Mouse (Mus musculus) CD4-positive helper T cell, adult 2 months (primary cell): ENCODE data around the gene Foxn3.

Source experiments
- DNase-seq: peaks from one replicate; pipeline ENCODE4 v3.0.0-alpha.2; 2012; ENCODE audit warnings: low read depth, missing footprints, low spot score

Gene Foxn3

GRCm38 (mm10) chr12:99563219-99564059 is at the start of gene Foxn3:
Gene Foxn3, minus strand, starts transcription at chr12:99563582.
- DNase-seq = peak; percentile 67

GRCm38 (mm10) chr12:99612181-99612871 is 48.9 kb upstream of the Foxn3 start:
- no peak for DNase-seq

GRCm38 (mm10) chr12:99610868-99611267 is 47.5 kb upstream of the Foxn3 start:
- DNase-seq = no peak

GRCm38 (mm10) chr12:99610069-99610815 is 46.9 kb upstream of the Foxn3 start:
- DNase-seq = peak; percentile 66

- DNase-seq = no peak
These were observed 46.3 kb upstream of the Foxn3 start for GRCm38 (mm10) chr12:99609643-99610042.

- no peak for DNase-seq
These were observed 45.0 kb upstream of the Foxn3 start for GRCm38 (mm10) chr12:99608279-99608955.

GRCm38 (mm10) chr12:99603381-99603780 is 40.0 kb upstream of the Foxn3 start:
- no peak for DNase-seq

- DNase-seq = no peak
These were observed 38.5 kb upstream of the Foxn3 start for GRCm38 (mm10) chr12:99601841-99602240.

- DNase-seq = no peak
These were observed 38.0 kb upstream of the Foxn3 start for GRCm38 (mm10) chr12:99601392-99601791.

- no peak for DNase-seq
These were observed 36.2 kb upstream of the Foxn3 start for GRCm38 (mm10) chr12:99599606-99600005.

GRCm38 (mm10) chr12:99596397-99596796 is 33.0 kb upstream of the Foxn3 start:
- DNase-seq = no peak

- no peak for DNase-seq
These were observed 24.0 kb upstream of the Foxn3 start for GRCm38 (mm10) chr12:99587338-99587737.

GRCm38 (mm10) chr12:99579989-99580388 is 16.6 kb upstream of the Foxn3 start:
- no peak for DNase-seq

GRCm38 (mm10) chr12:99576682-99577081 is 13.3 kb upstream of the Foxn3 start:
- peak; percentile 85 for DNase-seq

GRCm38 (mm10) chr12:99574299-99574698 is 10.9 kb upstream of the Foxn3 start:
- no peak for DNase-seq

- no peak for DNase-seq
These were observed 9.7 kb upstream of the Foxn3 start for GRCm38 (mm10) chr12:99573036-99573435.

GRCm38 (mm10) chr12:99571999-99572398 is 8.6 kb upstream of the Foxn3 start:
- peak; percentile 42 for DNase-seq

GRCm38 (mm10) chr12:99570197-99570956 is 7.0 kb upstream of the Foxn3 start:
- no peak for DNase-seq

- peak; percentile 54 for DNase-seq
These were observed 2.2 kb upstream of the Foxn3 start for GRCm38 (mm10) chr12:99565606-99566005.

GRCm38 (mm10) chr12:99564301-99564910 is 1.0 kb upstream of the Foxn3 start:
- DNase-seq = peak; percentile 76

- peak; percentile 29 for DNase-seq
These were observed 554 bp downstream of the Foxn3 start for GRCm38 (mm10) chr12:99562867-99563189.
